ENCODE assay signal across 8 mouse cellular contexts in genomic region chr8:126585561-126586031, GRCm38 (mm10). TPM values are rescaled to one million over a fixed set of nuclear protein-coding genes. Genes with fewer than 3 reads are reported as not detected.
DNase-seq lines count a peak whose midpoint lies in the region; ATAC-seq lines count a peak whose summit lies in the region.

No protein-coding gene starts in this region.

- no peaks in the 10 kb centered on the region for H3K27me3 ChIP-seq in hindbrain, embryonic 16.5 days (replicated peaks; ENCODE audit: control insufficient read depth, insufficient read depth, low read length)
- H3K27me3 ChIP-seq in midbrain, embryonic 13.5 days: no peaks in the 10 kb centered on the region

- H3K27ac ChIP-seq in hindbrain, embryonic 16.5 days (ENCODE audit: low read depth, low read length): peak overlapping the region; percentile 58; the same call in 1 of the 2 replicates
- H3K27ac ChIP-seq in midbrain, embryonic 13.5 days: peak overlapping the region; percentile 77

- peaks cover 58% of the 10 kb centered on the region for H3K4me1 ChIP-seq in hindbrain, embryonic 16.5 days (ENCODE audit: control insufficient read depth, insufficient read depth, low read depth, low read length)
- H3K4me1 ChIP-seq in midbrain, embryonic 13.5 days (replicated peaks): peaks cover 74% of the 10 kb centered on the region

- peak; percentile 34 to 42 for DNase-seq in cerebellum, adult 18-20 months
- DNase-seq in cerebellum, postnatal 10 days: no peak
- peak; percentile 67 to 68 for DNase-seq in spleen, postnatal 36 days (ENCODE audit: low spot score in 2 of 2)
- no peak for DNase-seq in spleen, postnatal 4 days (ENCODE audit: low spot score in 2 of 2)
- peak; percentile 53 to 58 for DNase-seq in thymus, postnatal 36 days
- no peak for DNase-seq in lung, postnatal 4 days

- H3K4me2 ChIP-seq in hindbrain, embryonic 16.5 days (ENCODE audit: low read length): peak overlapping the region; percentile 16
- H3K4me2 ChIP-seq in midbrain, embryonic 13.5 days (replicated peaks): peak overlapping the region; percentile 89; the same call in 1 of the 2 replicates

- H3K36me3 ChIP-seq in hindbrain, embryonic 16.5 days (ENCODE audit: control insufficient read depth, insufficient read depth, low read length): no peaks in the 10 kb centered on the region
- 0 out of 2 replicates have a peak, but pooled peaks cover 13% of the 10 kb centered on the region for H3K36me3 ChIP-seq in midbrain, embryonic 13.5 days

- no peaks in the 10 kb centered on the region for H3K9me3 ChIP-seq in hindbrain, embryonic 16.5 days (ENCODE audit: control insufficient read depth, low read length)
- no peaks in the 10 kb centered on the region for H3K9me3 ChIP-seq in midbrain, embryonic 13.5 days

- 40% methylated on average over 9 of the region's 9 CpGs for WGBS in hindbrain, embryonic 16.5 days
- 68% methylated on average over 9 of the region's 9 CpGs for WGBS in midbrain, embryonic 13.5 days

- no peak overlapping the region for H3K9ac ChIP-seq in hindbrain, embryonic 16.5 days (ENCODE audit: low read depth, low read length)
- no peak overlapping the region for H3K9ac ChIP-seq in midbrain, embryonic 13.5 days (replicated peaks)

- ATAC-seq in hindbrain, embryonic 16.5 days: no peak
- ATAC-seq in midbrain, embryonic 13.5 days: no peak

- no peak overlapping the region for H3K4me3 ChIP-seq in hindbrain, embryonic 16.5 days (ENCODE audit: low read length)
- no peak overlapping the region for H3K4me3 ChIP-seq in midbrain, embryonic 13.5 days (replicated peaks)

RNA-seq across cellular contexts. Expression of gene Irf2bp2, which starts 8.2 kb away (rescaled TPM):
- 8.0 and 8.2 TPM in 2 replicates for polyA plus RNA-seq in hindbrain, embryonic 16.5 days (2015; fragmentation: Nextera tagmentation; extraction: Ambion mirVana)
- polyA plus RNA-seq in midbrain, embryonic 13.5 days (2015; fragmentation: Nextera tagmentation; extraction: Ambion mirVana): 8.3 and 9.2 TPM in 2 replicates

Comparison
In these comparisons a context has a peak if more than half of its experiments do, and no peak if none do; other contexts are left out.
1. DNase-seq: peak in cerebellum, adult 18-20 months (2 of 2), spleen, postnatal 36 days (2 of 2) and thymus, postnatal 36 days (2 of 2); none in cerebellum, postnatal 10 days (0 of 2), spleen, postnatal 4 days (0 of 2) and lung, postnatal 4 days (0 of 2).